Mouse (Mus musculus): ENCODE results near the gene Ucp3.
A peak's percentile ranks its signal among the peaks of the same experiment; 100 is the strongest.
"Not testable (repeated sequence)": the region's sequence is repeated elsewhere in the genome, so short reads cannot be mapped to it uniquely, and the experiment has no call there.

Gene Ucp3

DNA sequence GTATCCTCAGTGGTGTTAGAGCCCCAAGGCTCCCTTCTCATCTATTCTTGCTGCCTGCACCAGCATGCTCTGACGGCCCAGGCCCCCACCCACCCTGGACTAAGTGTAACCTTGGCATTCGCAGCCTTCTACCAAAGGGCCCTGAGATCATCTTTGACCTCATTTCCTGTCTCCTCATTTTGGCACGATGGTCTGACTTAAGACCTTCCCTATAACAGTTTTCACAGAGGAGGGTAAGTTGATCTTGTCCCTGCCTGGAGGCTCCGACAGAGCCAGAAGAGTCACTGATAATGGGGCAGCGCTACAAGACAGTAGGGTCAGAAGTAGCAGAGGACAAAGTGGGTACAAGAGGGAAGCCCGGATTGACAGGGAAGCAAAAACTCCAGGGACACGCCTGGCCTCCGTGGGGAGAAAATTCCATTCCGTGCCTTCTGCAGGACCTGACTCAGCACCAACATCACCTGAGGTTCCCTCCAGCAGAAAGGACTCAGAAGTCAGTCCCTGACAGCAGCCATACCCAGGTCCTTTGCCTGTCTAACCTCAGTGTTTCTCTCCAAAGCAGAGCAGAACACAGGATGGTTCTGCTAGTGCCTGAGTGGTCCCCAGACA is 1.2 kb downstream of the Ucp3 start:
- no peak for DNase-seq (ENCODE audit: low spot score in 2 of 2)

- DNase-seq (ENCODE audit: low spot score in 2 of 2) = no peak
These were observed 1.9 kb downstream of the Ucp3 start for GRCm38 (mm10) chr7:100474680-100475079.

GRCm38 (mm10) chr7:100479100-100479822 is 6.5 kb downstream of the Ucp3 start:
- DNase-seq (ENCODE audit: low spot score in 2 of 2) = peak in 1 of 2 experiments; percentile 47

DNA sequence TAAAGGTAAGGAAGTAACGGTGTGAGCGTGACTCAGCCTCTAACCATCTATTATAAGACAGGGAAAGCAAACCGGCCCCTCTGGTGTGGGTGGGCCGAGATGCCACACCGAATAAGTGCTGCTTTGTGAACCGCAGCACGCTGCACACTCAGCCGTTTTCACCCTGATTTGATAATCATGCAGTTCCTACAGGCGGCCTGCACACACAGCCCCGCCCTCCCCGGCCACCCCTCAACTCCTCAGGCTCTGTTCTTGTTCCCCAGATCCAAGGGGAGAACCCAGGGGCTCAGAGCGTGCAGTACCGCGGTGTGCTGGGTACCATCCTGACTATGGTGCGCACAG is 7.0 kb downstream of the Ucp3 start:
- no peak for DNase-seq (ENCODE audit: low spot score in 2 of 2)

DNA sequence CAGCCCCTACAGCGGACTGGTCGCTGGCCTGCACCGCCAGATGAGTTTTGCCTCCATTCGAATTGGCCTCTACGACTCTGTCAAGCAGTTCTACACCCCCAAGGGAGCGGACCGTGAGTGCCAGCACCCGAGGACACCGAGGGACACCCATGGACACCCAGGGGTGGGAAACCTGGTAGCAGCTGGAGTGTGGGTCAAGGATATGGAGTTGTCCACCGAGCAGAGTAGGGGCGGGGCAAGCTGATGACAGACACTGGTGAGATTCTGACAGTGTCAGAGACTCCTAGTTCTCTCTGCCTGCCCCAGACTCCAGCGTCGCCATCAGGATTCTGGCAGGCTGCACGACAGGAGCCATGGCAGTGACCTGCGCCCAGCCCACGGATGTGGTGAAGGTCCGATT is 7.4 kb downstream of the Ucp3 start:
- DNase-seq (ENCODE audit: low spot score in 2 of 2) = no peak

GRCm38 (mm10) chr7:100482046-100482445 is 9.3 kb downstream of the Ucp3 start:
- not testable (repeated sequence) for DNase-seq (ENCODE audit: low spot score in 2 of 2)

DNA sequence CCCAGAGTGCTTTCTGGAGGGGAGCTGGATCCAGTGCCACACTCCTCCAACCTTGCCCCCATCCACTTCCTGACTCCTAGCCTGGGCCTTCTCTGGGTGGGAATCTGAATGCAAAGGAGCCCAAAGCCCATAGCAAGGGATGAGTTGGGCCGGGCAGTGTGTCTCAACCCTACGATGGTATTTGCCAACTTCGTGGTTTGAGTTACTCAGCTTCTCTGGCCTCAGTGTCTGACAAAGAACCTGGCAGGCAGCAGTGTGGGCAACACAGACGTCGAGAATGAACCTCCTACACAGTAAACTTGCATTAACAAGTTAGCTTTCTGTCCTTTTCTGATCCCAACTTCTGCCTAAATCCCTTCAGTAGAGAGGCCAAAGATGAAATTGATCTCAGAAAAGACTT is 11.7 kb downstream of the Ucp3 start:
- DNase-seq (ENCODE audit: low spot score in 2 of 2) = no peak

- DNase-seq (ENCODE audit: low spot score in 2 of 2) = no peak
These were observed 14.5 kb downstream of the Ucp3 start for GRCm38 (mm10) chr7:100487301-100487700.

DNA sequence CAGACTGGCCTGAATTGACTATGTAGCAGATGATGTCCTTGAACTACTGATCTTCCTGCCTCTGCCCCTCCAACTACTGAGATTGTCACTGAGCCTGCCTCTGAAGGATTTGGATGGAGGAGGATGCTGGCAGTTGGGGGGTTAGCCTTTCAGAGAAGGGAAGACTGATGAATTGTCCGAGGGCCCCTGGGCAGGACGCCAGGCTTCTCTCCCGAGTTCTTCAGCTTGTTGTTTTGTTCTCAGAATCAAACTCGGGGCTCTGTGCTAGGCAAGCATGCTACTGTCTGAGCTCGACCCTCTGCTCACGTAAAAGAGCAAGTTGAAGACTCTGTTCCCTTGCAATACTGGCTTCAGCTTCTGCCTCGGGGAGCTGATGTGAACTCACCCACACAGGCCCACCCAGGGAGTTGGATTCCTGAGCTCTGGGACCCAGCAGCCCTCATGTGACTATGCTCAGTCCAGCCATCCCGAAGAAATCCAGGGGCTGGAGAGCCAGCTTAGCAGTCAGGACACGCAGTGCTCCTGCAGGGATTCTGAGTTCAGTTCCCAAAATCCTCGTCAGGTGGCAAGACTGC is 15.8 kb downstream of the Ucp3 start:
- peak in 1 of 2 experiments; percentile 47 for DNase-seq (ENCODE audit: low spot score in 2 of 2)

GRCm38 (mm10) chr7:100492391-100493116 is 19.8 kb downstream of the Ucp3 start:
- DNase-seq (ENCODE audit: low spot score in 2 of 2) = no peak

- peak; percentile 43 to 56 for DNase-seq (ENCODE audit: low spot score in 2 of 2)
These were observed 20.3 kb downstream of the Ucp3 start, which contains the start of gene Ucp2 for GRCm38 (mm10) chr7:100493117-100493483. Ucp2 (plus strand) TSS chr7:100493337.

GRCm38 (mm10) chr7:100493484-100494414 is 21.0 kb downstream of the Ucp3 start:
- no peak for DNase-seq (ENCODE audit: low spot score in 2 of 2)

DNA sequence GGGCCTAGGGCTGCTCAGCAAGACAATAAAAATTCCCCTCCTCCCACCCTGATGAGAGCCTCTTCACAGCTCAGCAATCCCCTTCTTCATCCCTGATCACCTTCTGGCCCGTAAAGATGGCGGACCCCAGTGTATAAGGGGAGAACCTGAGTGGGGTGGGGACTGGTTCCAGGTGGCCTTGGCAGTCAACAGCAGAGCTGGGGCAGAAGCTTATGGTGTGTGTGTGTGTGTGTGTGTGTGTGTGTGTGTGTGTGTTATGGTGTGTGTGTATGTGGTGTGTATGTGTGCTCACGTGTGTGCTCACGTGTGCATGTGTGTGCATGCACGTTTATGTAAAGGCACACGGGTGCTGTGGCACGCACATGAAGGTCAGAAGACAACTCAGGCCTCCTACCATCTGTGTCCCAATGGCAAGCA is 21.6 kb downstream of the Ucp3 start:
- DNase-seq (ENCODE audit: low spot score in 2 of 2) = no peak

DNA sequence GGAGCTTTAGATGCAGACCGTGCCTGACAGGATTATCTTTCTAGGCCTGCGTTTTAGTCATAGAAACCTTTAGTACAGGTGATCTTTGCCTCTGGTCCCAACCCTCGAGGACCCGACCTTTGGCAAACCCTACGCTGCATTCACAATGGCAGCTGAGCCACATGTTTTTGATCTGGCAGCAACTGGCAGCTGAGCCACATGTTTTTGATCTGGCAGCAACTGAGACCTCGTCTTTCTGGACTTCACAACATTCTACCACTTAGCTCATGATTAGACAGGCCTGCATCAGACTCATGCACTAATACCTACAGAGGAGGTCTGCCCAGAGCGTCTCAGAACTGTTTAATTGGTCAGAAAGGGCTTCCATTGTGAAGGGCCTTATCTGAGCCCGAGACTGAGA is 22.3 kb downstream of the Ucp3 start:
- DNase-seq (ENCODE audit: low spot score in 2 of 2) = no peak

GRCm38 (mm10) chr7:100495581-100496251 is 22.9 kb downstream of the Ucp3 start:
- peak in 1 of 2 experiments; percentile 56 for DNase-seq (ENCODE audit: low spot score in 2 of 2)

DNA sequence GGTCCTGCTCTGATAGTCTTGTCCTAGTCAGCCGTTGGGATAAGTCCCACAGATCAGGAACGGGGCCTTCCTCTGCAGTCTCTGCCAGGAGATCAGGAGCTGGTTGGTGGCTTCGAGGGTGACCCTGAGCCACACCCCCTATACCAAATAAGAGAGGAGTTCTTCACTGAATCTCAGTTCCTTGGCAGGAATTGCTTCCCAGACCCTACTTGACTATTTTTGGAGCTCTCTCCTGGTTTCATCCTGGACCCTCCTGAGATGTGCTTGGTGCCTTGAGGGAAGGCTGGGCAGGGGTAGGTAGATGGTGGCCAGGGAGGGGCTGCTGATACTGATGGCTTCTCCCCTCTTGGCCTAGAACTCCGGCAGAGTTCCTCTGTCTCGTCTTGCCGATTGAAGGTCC is 23.6 kb downstream of the Ucp3 start:
- no peak for DNase-seq (ENCODE audit: low spot score in 2 of 2)

DNA sequence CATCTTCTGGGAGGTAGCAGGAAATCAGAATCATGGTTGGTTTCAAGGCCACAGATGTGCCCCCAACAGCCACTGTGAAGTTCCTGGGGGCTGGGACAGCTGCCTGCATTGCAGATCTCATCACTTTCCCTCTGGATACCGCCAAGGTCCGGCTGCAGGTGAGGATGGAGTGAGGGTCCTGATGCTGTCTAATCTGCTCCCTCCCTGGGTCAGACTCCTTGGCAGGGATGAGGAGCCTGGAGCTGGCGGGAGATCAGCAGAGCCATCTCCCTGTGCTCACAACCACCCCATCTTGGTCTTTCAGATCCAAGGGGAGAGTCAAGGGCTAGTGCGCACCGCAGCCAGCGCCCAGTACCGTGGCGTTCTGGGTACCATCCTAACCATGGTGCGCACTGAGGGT is 24.0 kb downstream of the Ucp3 start:
- DNase-seq (ENCODE audit: low spot score in 2 of 2) = no peak

DNA sequence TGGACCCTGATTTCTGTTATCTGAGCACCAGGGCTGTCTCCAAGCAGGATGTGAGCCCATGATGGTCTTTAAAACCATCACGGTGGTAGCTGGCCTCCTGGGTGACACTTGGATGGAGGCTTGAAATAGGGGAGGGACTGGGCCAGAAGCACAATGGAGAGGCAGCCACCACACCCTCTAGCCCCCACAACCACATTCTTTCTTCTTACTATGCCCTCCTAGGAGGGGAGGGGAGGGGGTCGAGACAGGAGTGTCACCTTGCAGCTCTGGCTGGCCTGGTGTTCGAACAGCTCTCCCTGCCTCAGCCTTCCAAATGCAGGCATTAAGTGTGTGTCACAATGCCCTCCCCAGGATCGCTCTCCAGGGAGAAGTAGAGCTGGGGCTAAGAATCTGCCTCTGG is 24.6 kb downstream of the Ucp3 start:
- no peak for DNase-seq (ENCODE audit: low spot score in 2 of 2)

DNA sequence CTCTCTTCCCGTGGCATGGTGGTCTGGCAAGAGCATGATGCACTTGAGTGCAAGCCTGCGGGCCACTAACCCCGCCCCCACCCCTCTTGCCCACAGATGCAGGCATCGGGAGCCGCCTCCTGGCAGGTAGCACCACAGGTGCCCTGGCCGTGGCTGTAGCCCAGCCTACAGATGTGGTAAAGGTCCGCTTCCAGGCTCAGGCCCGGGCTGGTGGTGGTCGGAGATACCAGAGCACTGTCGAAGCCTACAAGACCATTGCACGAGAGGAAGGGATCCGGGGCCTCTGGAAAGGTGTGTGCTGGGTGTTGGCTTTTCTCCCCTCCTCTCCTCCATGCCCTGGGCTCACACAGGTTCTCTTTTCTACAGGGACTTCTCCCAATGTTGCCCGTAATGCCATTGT is 25.2 kb downstream of the Ucp3 start:
- DNase-seq (ENCODE audit: low spot score in 2 of 2) = no peak

DNA sequence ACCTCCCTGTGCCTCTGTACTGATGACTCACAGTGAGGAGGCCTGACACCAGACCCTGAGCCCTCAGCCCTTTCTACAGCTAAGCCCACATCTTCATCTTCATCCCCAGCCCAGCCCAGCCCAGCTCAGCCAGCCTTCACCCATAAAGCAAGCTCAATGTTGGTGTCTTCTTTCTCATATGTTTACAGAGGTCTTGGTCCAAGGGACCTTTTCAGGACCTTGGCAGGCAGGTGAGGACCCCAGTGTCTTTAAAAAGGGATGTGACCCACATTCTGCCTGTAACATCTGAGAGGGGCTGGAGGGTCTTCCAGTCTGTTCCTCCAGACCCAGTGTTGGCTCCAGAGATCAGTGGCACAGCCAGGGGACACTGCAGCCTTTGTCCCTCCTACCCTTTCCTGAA is 26.7 kb downstream of the Ucp3 start:
- DNase-seq (ENCODE audit: low spot score in 2 of 2) = no peak
